ENCODE assay signal across 12 mouse cellular contexts in genomic region chr12:52698276-52698930, GRCm38 (mm10). TPM values are rescaled to one million over a fixed set of nuclear protein-coding genes. Genes with fewer than 3 reads are reported as not detected.
DNase-seq lines count a peak whose midpoint lies in the region; ATAC-seq and TF ChIP-seq lines count a peak whose summit lies in the region.
"Had no signal": no experiment of that assay in that cellular context is flagged by ENCODE, and none has a peak within 500 bp of the region (broad histone marks: within the 10 kb centered on the region; RNA-seq: fewer than 3 reads in every experiment).

No protein-coding gene starts in this region.

- peak overlapping the region; percentile 3 for H3K4me3 ChIP-seq in cerebellum, adult 2 months (replicated peaks; ENCODE audit: insufficient read depth, low read depth, low read length)
- H3K4me3 ChIP-seq in embryonic facial prominence, embryonic 10.5 days = 0 out of 2 replicates have a peak overlapping the region, but pooled peaks have one; percentile 42
- H3K4me3 ChIP-seq in hindbrain, embryonic 13.5 days = peak overlapping the region; percentile 73
- no peak overlapping the region for H3K4me3 ChIP-seq in neural tube, embryonic 12.5 days
- H3K4me3 ChIP-seq: liver, embryonic 12.5 days had no signal

- peak; percentile 55 for ATAC-seq in hindbrain, embryonic 13.5 days (ENCODE audit: low FRiP score)
- ATAC-seq in neural tube, embryonic 12.5 days (ENCODE audit: low FRiP score, low read depth) = peak; percentile 65; the same call in 1 of the 2 replicates
- no peak for ATAC-seq in monocyte, adult 5-6 weeks (replicated peaks; ENCODE audit: insufficient number of reproducible peaks, low FRiP score, low TSS enrichment, poor library complexity, severe bottlenecking)
- ATAC-seq in frontal cortex, adult (ENCODE audit: low TSS enrichment) = no peak
- ATAC-seq: activated CD4-positive, CD25-positive, alpha-beta regulatory T cell, adult 4 months had no signal

- no peak overlapping the region for H3K27ac ChIP-seq in cerebellum, adult 2 months (ENCODE audit: insufficient read depth, low read length)
- H3K27ac ChIP-seq in embryonic facial prominence, embryonic 10.5 days (replicated peaks) = peak overlapping the region; percentile 75
- H3K27ac ChIP-seq in hindbrain, embryonic 13.5 days = peak overlapping the region; percentile 92
- H3K27ac ChIP-seq in neural tube, embryonic 12.5 days = peak overlapping the region; percentile 66
- H3K27ac ChIP-seq: liver, embryonic 12.5 days had no signal

- no peak for TF ChIP-seq CTCF in cerebellum, adult 2 months (IDR thresholded peaks at IDR 0.05; ENCODE audit: borderline replicate concordance, insufficient read depth, low read depth, low read length)

- peak overlapping the region; percentile 87; the same call in 1 of the 2 replicates for H3K9ac ChIP-seq in hindbrain, embryonic 13.5 days
- H3K9ac ChIP-seq in neural tube, embryonic 12.5 days = no peak overlapping the region
- H3K9ac ChIP-seq: liver, embryonic 12.5 days had no signal

- H3K9me3 ChIP-seq in embryonic facial prominence, embryonic 10.5 days = no peaks in the 10 kb centered on the region
- no peaks in the 10 kb centered on the region for H3K9me3 ChIP-seq in hindbrain, embryonic 13.5 days
- H3K9me3 ChIP-seq in neural tube, embryonic 12.5 days = 0 out of 2 replicates have a peak, but pooled peaks cover 3% of the 10 kb centered on the region
- H3K9me3 ChIP-seq: liver, embryonic 12.5 days had no signal

- peak in 1 of 2 experiments; percentile 24 for DNase-seq in cerebellum, adult 2 months
- DNase-seq in cerebellum, postnatal 25 days = no peak
- no peak for DNase-seq in embryonic facial prominence, embryonic 10.5 days (ENCODE audit: low spot score)
- DNase-seq in gastrocnemius, postnatal 25 days = no peak
- DNase-seq: kidney, adult 2 months; lung, postnatal 4 days had no signal

- H3K36me3 ChIP-seq in embryonic facial prominence, embryonic 10.5 days (replicated peaks) = no peaks in the 10 kb centered on the region
- H3K36me3 ChIP-seq in hindbrain, embryonic 13.5 days = no peaks in the 10 kb centered on the region
- no peaks in the 10 kb centered on the region for H3K36me3 ChIP-seq in neural tube, embryonic 12.5 days
- H3K36me3 ChIP-seq: liver, embryonic 12.5 days had no signal

- peak overlapping the region; percentile 69 for H3K4me2 ChIP-seq in hindbrain, embryonic 13.5 days
- peak overlapping the region; percentile 64 for H3K4me2 ChIP-seq in neural tube, embryonic 12.5 days (replicated peaks)
- H3K4me2 ChIP-seq: liver, embryonic 12.5 days had no signal

- no peak for TF ChIP-seq POLR2A in cerebellum, adult 2 months (IDR thresholded peaks at IDR 0.05; ENCODE audit: borderline replicate concordance, insufficient read depth, low read length)

- no peaks in the 10 kb centered on the region for H3K27me3 ChIP-seq in cerebellum, adult 2 months (ENCODE audit: control insufficient read depth, insufficient read depth, low read length)
- no peaks in the 10 kb centered on the region; the same call in 1 of the 2 replicates for H3K27me3 ChIP-seq in embryonic facial prominence, embryonic 10.5 days (replicated peaks; ENCODE audit: low read depth, poor library complexity, severe bottlenecking)
- H3K27me3 ChIP-seq in hindbrain, embryonic 13.5 days = no peaks in the 10 kb centered on the region
- H3K27me3 ChIP-seq in neural tube, embryonic 12.5 days (replicated peaks) = no peaks in the 10 kb centered on the region
- H3K27me3 ChIP-seq: liver, embryonic 12.5 days had no signal

- 35% methylated on average over 5 of the region's 5 CpGs for WGBS in cerebellum, adult 2 months
- 25% methylated on average over 5 of the region's 5 CpGs for WGBS in embryonic facial prominence, embryonic 10.5 days
- 11% methylated on average over 5 of the region's 5 CpGs for WGBS in hindbrain, embryonic 13.5 days
- WGBS in neural tube, embryonic 12.5 days = 16% methylated on average over 5 of the region's 5 CpGs

- H3K4me1 ChIP-seq in cerebellum, adult 2 months (ENCODE audit: control insufficient read depth, insufficient read depth, low read length) = no peaks in the 10 kb centered on the region; the same call in 1 of the 2 replicates
- peaks cover 42% of the 10 kb centered on the region for H3K4me1 ChIP-seq in embryonic facial prominence, embryonic 10.5 days
- peaks cover 33% of the 10 kb centered on the region for H3K4me1 ChIP-seq in hindbrain, embryonic 13.5 days (replicated peaks)
- peaks cover 30% of the 10 kb centered on the region for H3K4me1 ChIP-seq in neural tube, embryonic 12.5 days

RNA-seq across cellular contexts. Expression of gene Akap6, which starts 0.8 kb away (rescaled TPM):
- 26.1 and 27.4 TPM in 2 replicates for polyA plus RNA-seq in cerebellum, adult 2 months (2012; rRNA removed)
- 4.3 and 4.4 TPM in 2 replicates for polyA plus RNA-seq in embryonic facial prominence, embryonic 10.5 days (2016; fragmentation: Nextera tagmentation; extraction: Ambion mirVana)
- 30.9 and 31.3 TPM in 2 replicates for polyA plus RNA-seq in hindbrain, embryonic 13.5 days (2015; fragmentation: Nextera tagmentation; extraction: Ambion mirVana)
- 27.6 and 29.5 TPM in 2 replicates for polyA plus RNA-seq in neural tube, embryonic 12.5 days (2016; fragmentation: Nextera tagmentation; extraction: Ambion mirVana)
- total RNA-seq in gastrocnemius, postnatal 25 days (2021) = 10 to 100 TPM; 20.7 to 36.8 TPM
- 0.10 to 0.11 TPM in 2 of 3 replicates, not detected in the other for total RNA-seq in monocyte, adult 5-6 weeks (2017)

Comparison
In these comparisons a context has a peak if more than half of its experiments do, and no peak if none do; other contexts are left out.
1. ATAC-seq: peak in hindbrain, embryonic 13.5 days (single experiment) and neural tube, embryonic 12.5 days (single experiment); none in monocyte, adult 5-6 weeks (single experiment) and frontal cortex, adult (single experiment).